Mouse (Mus musculus): Measurements from ENCODE around the gene Acat1.

Gene Acat1

DNA sequence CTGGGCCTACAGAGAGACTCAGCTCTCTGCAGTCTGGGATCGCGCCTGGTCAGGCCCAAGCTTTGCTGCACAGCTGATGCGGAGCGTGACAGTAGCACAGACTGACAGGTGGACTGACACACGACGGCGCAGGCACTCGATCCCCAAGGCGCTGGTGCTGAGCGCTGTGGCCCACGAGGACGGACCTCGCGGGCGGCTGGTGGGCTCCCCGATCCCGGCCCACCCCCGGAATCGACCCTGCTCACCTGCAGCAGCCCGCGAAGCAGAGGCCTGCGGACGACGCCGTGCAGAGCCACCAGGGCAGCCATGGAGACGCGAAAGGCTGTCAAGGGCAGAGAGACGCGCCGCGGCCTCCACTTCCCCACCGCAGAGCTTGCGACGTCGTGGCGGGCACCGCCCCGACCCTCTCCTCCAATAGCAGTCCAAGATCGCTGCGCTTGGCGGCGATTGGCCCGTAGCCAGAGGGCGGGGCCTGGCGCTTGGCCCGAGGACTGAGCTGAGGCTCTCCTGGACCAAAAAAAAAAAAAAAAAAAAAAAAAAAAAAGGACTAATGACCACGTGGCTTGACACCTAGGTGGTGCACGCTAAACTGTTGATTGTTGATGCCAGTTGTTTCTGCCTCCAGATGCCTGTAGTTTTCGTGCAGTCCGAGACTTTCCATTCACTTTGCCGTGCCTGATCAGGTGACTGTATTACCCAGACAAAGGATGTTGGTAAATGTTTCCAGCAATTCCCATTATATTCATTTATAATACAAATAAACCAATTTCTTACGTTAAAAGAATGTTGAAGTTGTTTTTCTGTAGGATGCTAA lies at the start of gene Acat1:
Gene Acat1, minus strand, starts transcription at position 415 of the 814 bp plus-strand sequence.
- in situ Hi-C loops (cut with MboI; ENCODE audit: unreplicated experiment in 2 of 2), result loop anchor here in 1 of 2 experiments (5.0 kb wide), 1 partner anchor 57 kb away; no protein-coding TSS in a partner anchor

DNA sequence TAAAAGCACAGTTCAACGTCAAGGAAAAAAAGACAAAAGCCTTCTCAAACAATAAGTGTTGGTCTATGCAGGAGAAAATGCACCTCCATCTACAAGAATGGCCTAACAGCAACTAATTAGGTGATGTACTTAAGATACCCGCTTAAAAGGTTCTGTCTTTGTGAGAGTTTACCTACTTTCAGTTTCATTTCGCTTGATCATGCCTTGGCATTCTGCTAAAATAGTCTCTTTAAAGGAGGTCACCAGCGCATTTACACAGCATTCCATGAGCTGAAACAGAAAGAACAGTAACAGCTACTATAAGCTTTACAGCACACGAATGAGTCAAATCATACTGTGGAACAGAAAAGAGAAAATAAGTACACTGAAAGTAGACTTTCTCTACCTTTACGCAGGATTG lies 24.6 kb upstream of the Acat1 start:
- in situ Hi-C loops (cut with MboI; ENCODE audit: unreplicated experiment in 2 of 2), result loop anchor here in 1 of 2 experiments (5.0 kb wide), 1 partner anchor 77 kb away; no protein-coding TSS in a partner anchor

DNA sequence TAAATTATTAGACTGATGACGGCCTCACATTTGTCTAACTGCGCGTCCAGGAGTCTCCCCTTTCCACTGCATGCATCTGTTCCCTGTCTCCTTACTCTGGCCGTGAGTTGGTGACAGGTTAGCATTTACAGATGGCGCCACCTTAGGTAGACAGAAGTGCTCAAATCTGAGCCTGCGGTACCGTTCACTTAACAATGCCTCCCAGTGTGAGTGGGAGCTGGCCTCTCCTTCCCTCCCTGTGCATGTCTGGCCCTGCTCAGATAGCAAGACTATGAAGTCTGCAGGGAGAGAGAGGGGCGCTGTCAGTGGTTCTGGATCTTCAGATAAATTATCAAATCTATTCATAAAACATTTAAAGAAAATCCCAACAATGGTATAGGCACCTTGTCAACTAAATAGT lies 5.1 kb upstream of the Acat1 start:
- in situ Hi-C loops (cut with MboI; ENCODE audit: unreplicated experiment in 2 of 2), result no loop called here

- in situ Hi-C loops (cut with MboI; ENCODE audit: unreplicated experiment in 2 of 2), result no loop called here
Measured at GRCm38 (mm10) chr9:53614286-53614685, 4.1 kb upstream of the Acat1 start.

GRCm38 (mm10) chr9:53609306-53609967 lies 745 bp downstream of the Acat1 start:
- in situ Hi-C loops (cut with MboI; ENCODE audit: unreplicated experiment in 2 of 2), result loop anchor here in 1 of 2 experiments (5.0 kb wide), 1 partner anchor 58 kb away; no protein-coding TSS in a partner anchor

DNA sequence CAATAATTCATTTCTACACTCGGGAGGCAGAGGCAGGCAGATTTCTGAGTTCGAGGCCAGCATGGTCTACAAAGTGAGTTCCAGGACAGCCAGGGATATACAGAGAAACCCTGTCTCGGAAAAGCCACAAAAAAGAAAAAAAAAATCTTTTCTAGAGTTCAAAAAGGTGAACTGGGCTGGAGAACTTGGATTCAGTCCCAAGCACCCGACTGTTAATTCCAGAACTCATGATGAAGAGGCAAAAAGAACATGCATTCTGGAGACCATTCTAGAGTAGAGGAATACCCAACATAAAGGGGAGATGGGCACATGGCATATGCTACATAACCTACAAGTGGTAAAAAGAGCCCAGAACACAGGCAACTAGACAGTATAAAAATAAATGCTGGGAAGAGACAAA lies 2.4 kb downstream of the Acat1 start:
- in situ Hi-C loops (cut with MboI; ENCODE audit: unreplicated experiment in 2 of 2), result loop anchor here in 1 of 2 experiments (5.0 kb wide), 1 partner anchor 59 kb away; no protein-coding TSS in a partner anchor

DNA sequence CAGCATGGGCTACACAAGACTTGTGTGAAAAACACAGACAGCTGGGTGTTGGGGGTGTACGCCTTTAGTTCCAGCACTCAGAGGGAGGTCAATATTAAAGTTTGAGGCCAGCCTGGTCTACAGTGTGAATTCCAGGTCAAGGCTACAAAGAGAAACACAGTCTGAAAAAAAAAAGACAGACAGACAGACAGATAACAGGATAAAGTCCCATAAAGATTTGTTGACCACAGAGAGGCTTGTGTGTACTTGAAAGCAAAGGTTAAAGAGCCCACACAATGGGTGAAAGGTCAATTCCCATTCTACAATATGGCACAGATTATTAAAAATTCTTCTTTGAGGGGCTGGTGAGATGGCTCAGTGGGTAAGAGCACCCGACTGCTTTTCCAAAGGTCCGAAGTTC lies 3.0 kb downstream of the Acat1 start:
- in situ Hi-C loops (cut with MboI; ENCODE audit: unreplicated experiment in 2 of 2), result loop anchor here in 1 of 2 experiments (5.0 kb wide), 1 partner anchor 60 kb away; no protein-coding TSS in a partner anchor

GRCm38 (mm10) chr9:53604954-53605353 lies 5.2 kb downstream of the Acat1 start:
- in situ Hi-C loops (cut with MboI; ENCODE audit: unreplicated experiment in 2 of 2), result loop anchor here in 1 of 2 experiments (5.0 kb wide), 1 partner anchor 62 kb away; no protein-coding TSS in a partner anchor

GRCm38 (mm10) chr9:53603849-53604248 lies 6.3 kb downstream of the Acat1 start:
- in situ Hi-C loops (cut with MboI; ENCODE audit: unreplicated experiment in 2 of 2), result no loop called here

DNA sequence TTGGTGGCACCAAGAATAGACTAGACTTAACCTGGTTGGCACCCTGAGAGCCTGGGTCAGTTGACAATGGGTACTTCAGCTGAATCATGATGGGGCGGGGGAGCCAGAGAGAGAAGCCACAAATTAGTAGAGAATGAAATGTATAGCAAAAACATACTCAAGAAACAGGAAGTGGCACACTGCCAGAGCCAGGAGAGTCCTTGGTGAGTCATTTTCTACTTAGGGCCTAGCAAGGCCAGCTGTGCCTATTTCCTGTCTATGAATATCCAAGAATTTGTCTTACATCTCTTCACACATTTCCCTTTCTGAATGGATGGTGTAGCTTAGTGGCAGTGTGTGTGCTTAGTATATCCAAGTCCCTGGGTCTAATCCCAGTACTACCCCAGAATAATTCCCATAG lies 6.8 kb downstream of the Acat1 start:
- in situ Hi-C loops (cut with MboI; ENCODE audit: unreplicated experiment in 2 of 2), result no loop called here

DNA sequence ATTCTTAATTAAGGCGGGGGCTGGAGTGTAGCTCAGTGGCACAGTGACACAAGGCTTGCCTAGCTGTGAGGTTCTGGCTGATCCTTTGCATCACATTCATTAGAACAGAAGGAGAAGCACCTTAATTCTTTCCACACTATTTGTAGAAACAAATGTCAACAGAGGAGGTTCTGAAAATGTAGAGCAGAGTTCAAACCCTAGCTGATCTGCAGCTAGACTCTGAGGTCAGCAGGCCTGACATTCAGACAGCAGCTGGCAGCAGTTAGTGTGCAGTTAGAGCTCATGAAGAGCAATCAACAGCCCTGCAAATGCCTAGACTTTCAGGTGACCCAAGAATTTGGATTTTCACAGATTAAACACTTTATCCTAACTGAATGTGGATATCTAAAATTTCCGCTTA lies 8.6 kb downstream of the Acat1 start:
- in situ Hi-C loops (cut with MboI; ENCODE audit: unreplicated experiment in 2 of 2), result no loop called here

- in situ Hi-C loops (cut with MboI; ENCODE audit: unreplicated experiment in 2 of 2), result loop anchor here (5.0 to 25.0 kb wide), 5 partner anchors 69 to 389 kb away; partner anchors contain the start of gene Elmod1 (in 1 of the 2)
Measured at GRCm38 (mm10) chr9:53598631-53599030, 11.6 kb downstream of the Acat1 start.

GRCm38 (mm10) chr9:53596971-53597600 lies 13.1 kb downstream of the Acat1 start:
- in situ Hi-C loops (cut with MboI; ENCODE audit: unreplicated experiment in 2 of 2), result loop anchor here (5.0 to 25.0 kb wide), 5 partner anchors 70 to 390 kb away; partner anchors contain the start of gene Elmod1 (in 1 of the 2)

GRCm38 (mm10) chr9:53594764-53595163 lies 15.4 kb downstream of the Acat1 start:
- in situ Hi-C loops (cut with MboI; ENCODE audit: unreplicated experiment in 2 of 2), result loop anchor here (5.0 to 25.0 kb wide), 5 partner anchors 73 to 393 kb away; partner anchors contain the start of gene Elmod1 (in 1 of the 2)

DNA sequence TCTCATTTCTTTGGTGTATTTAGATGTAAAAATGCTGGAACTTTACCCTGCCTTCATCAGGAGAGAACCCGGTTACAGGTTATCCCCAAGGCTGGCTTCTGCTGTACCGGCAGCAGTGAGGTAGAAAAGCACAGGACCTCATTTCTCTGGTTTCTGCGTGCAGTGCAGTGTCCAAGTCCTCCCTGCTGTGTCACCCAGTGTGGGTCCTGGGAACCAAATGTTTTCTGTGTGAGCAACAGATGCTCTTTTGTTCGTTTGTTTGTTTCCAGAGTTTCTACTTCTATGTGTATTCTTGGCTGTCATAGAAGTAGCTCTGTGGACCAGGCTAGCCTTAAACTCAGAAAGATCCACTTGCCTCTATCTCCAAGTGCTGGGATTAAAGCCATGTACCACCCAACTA lies 28.3 kb downstream of the Acat1 start:
- in situ Hi-C loops (cut with MboI; ENCODE audit: unreplicated experiment in 2 of 2), result loop anchor here in 1 of 2 experiments (25.0 kb wide), 1 partner anchor 405 kb away; the partner anchor contains the start of gene Elmod1

DNA sequence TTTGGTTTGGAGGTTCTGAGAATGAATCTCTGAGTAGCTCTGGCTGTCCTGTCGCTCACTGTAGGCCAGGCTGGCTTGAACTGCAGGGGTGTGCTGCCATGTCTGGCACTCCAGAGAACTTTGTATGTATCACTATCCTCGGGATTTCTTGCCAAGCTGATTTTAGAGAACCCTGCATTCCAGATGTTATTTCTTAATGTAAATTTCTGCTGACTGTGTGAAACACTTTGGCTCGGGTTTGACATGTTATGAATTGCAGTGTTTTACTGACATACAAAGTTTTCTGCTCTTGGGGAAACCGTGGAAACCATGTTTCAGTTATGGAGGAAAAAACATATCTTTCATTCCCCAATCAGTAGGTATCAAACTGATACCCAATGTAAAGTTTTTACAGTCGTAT lies 34.5 kb downstream of the Acat1 start:
- in situ Hi-C loops (cut with MboI; ENCODE audit: unreplicated experiment in 2 of 2), result loop anchor here in 1 of 2 experiments (25.0 kb wide), 1 partner anchor 412 kb away; the partner anchor contains the start of gene Elmod1

- in situ Hi-C loops (cut with MboI; ENCODE audit: unreplicated experiment in 2 of 2), result no loop called here
Measured at GRCm38 (mm10) chr9:53572516-53573307, 37.5 kb downstream of the Acat1 start.

- in situ Hi-C loops (cut with MboI; ENCODE audit: unreplicated experiment in 2 of 2), result no loop called here
Measured at GRCm38 (mm10) chr9:53570662-53571061, 39.5 kb downstream of the Acat1 start.

GRCm38 (mm10) chr9:53537336-53537965 lies 72.7 kb downstream of the Acat1 start:
- in situ Hi-C loops (cut with MboI; ENCODE audit: unreplicated experiment in 2 of 2), result no loop called here

All from v-Abl transformed pro-B cells (cell line).